In the genomic region with DNA sequence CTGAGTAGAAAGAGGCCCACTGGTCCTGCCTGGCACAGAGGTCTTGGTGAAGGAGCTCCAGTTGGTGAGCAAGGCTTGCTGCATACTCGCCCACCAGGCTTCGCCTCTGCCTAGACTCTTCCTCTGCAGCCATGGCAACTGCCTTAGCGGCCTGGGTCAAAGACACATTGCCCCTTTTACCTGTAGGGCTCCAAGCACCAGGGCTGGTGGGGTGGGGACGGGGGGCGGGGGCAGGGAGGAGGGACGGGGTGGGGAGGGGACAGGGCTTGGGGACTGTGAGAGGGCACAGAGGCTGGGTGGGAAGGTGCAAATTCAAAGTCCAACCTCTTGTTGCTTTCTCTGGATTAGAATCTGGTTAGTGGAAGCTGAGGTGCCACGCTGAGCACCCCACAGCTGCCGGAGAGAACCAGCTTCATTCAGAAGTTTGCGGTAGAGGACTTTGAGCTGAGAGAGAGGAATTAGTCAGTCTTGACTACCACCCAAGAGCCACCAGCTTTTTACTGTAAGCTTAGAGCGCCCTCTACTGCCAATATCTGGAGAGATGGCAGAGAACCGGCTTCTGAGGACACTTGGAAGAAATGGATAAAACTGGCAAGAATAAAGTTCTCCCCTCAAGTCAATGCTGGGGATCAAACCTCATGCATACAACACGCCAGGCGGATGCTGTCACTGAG, we compare ENCODE assay signal across 9 mouse cellular contexts. TPM values are rescaled to one million over a fixed set of nuclear protein-coding genes. Genes with fewer than 3 reads are reported as not detected.
DNase-seq lines count a peak whose midpoint lies in the region; ATAC-seq and TF ChIP-seq lines count a peak whose summit lies in the region.
"Had no signal": no experiment of that assay in that cellular context is flagged by ENCODE, and none has a peak within 500 bp of the region (broad histone marks: within the 10 kb centered on the region; RNA-seq: fewer than 3 reads in every experiment).

No protein-coding gene starts in this region.

- ATAC-seq in limb, embryonic 11.5 days (ENCODE audit: insufficient number of reproducible peaks, low FRiP score, low TSS enrichment, low read depth), result no peak
- peak; percentile 62 for ATAC-seq in midbrain, postnatal 0 days (ENCODE audit: low FRiP score)

- H3K27me3 ChIP-seq in embryonic facial prominence, embryonic 10.5 days (replicated peaks; ENCODE audit: low read depth, poor library complexity, severe bottlenecking), result peaks cover 24% of the 10 kb centered on the region
- H3K27me3 ChIP-seq in limb, embryonic 11.5 days (ENCODE audit: control insufficient read depth, insufficient read depth, low read length), result no peaks in the 10 kb centered on the region
- no peaks in the 10 kb centered on the region for H3K27me3 ChIP-seq in midbrain, postnatal 0 days (ENCODE audit: insufficient read depth, low read length)

- peak; percentile 90 for TF ChIP-seq CTCF in midbrain, postnatal 0 days (IDR thresholded peaks at IDR 0.05)

- peak; percentile 64 to 67 for DNase-seq in B cell, adult 2 months
- peak; percentile 51 to 88 for DNase-seq in adrenal gland, adult (ENCODE audit: inconsistent age in 2 of 2, low spot score in 1 of 2)
- peak; percentile 73 for DNase-seq in embryonic facial prominence, embryonic 10.5 days (ENCODE audit: low spot score)
- peak; percentile 16 to 38 for DNase-seq in heart, adult 9 months (ENCODE audit: low spot score in 2 of 2)
- peak; percentile 33 to 68 for DNase-seq in kidney, adult 8-10 months
- peak; percentile 86 for DNase-seq in limb, embryonic 11.5 days (ENCODE audit: low spot score)
- peak; percentile 91 for DNase-seq in midbrain, postnatal 0 days (ENCODE audit: low spot score)
- DNase-seq in testis, postnatal 10 days (ENCODE audit: low spot score), result peak; percentile 74

- peak overlapping the region; percentile 38; the same call in 1 of the 2 replicates for H3K4me3 ChIP-seq in embryonic facial prominence, embryonic 10.5 days
- H3K4me3 ChIP-seq in limb, embryonic 11.5 days (ENCODE audit: low read depth, low read length), result no peak overlapping the region
- H3K4me3 ChIP-seq in midbrain, postnatal 0 days (ENCODE audit: low read depth, low read length), result no peak overlapping the region

- H3K4me1 ChIP-seq in embryonic facial prominence, embryonic 10.5 days, result peaks cover 17% of the 10 kb centered on the region
- peaks cover under 1% of the 10 kb centered on the region; the same call in 1 of the 2 replicates for H3K4me1 ChIP-seq in limb, embryonic 11.5 days (ENCODE audit: control insufficient read depth, insufficient read depth, low read length)
- H3K4me1 ChIP-seq in midbrain, postnatal 0 days (ENCODE audit: insufficient read depth, low read length), result no peaks in the 10 kb centered on the region

- no peaks in the 10 kb centered on the region for H3K36me3 ChIP-seq in embryonic facial prominence, embryonic 10.5 days (replicated peaks)
- H3K36me3 ChIP-seq in limb, embryonic 11.5 days (ENCODE audit: control insufficient read depth, insufficient read depth, low read length), result no peaks in the 10 kb centered on the region
- no peaks in the 10 kb centered on the region for H3K36me3 ChIP-seq in midbrain, postnatal 0 days (ENCODE audit: insufficient read depth, low read length)

- H3K9ac ChIP-seq in limb, embryonic 11.5 days (ENCODE audit: low read length), result no peak overlapping the region
- no peak overlapping the region for H3K9ac ChIP-seq in midbrain, postnatal 0 days (replicated peaks; ENCODE audit: low read length, poor library complexity, severe bottlenecking)

- 18% methylated on average over 13 of the region's 13 CpGs for WGBS in embryonic facial prominence, embryonic 10.5 days
- WGBS in limb, embryonic 11.5 days, result 16% methylated on average over 12 of the region's 13 CpGs
- 19% methylated on average over 13 of the region's 13 CpGs for WGBS in midbrain, postnatal 0 days

- H3K4me2 ChIP-seq in limb, embryonic 11.5 days (ENCODE audit: low read depth, severe bottlenecking), result peak overlapping the region; percentile 24; the same call in 1 of the 2 replicates
- H3K4me2 ChIP-seq in midbrain, postnatal 0 days (ENCODE audit: low read depth, low read length, poor library complexity, severe bottlenecking), result no peak overlapping the region

- no peaks in the 10 kb centered on the region for H3K9me3 ChIP-seq in embryonic facial prominence, embryonic 10.5 days
- no peaks in the 10 kb centered on the region for H3K9me3 ChIP-seq in limb, embryonic 11.5 days (ENCODE audit: control insufficient read depth, low read length)
- H3K9me3 ChIP-seq in midbrain, postnatal 0 days (ENCODE audit: low read length), result no peaks in the 10 kb centered on the region

- H3K27ac ChIP-seq in embryonic facial prominence, embryonic 10.5 days (replicated peaks), result peak overlapping the region; percentile 48; the same call in 1 of the 2 replicates
- no peak overlapping the region for H3K27ac ChIP-seq in limb, embryonic 11.5 days (replicated peaks; ENCODE audit: low read depth, low read length)
- no peak overlapping the region for H3K27ac ChIP-seq in midbrain, postnatal 0 days (ENCODE audit: low read depth, low read length)

RNA-seq across cellular contexts. Expression of a gene that starts 13.1 kb away (rescaled TPM):
- 0.01 TPM in 2 replicates for polyA plus RNA-seq in embryonic facial prominence, embryonic 10.5 days (2016; fragmentation: Nextera tagmentation; extraction: Ambion mirVana)
- 0.01 TPM in 1 of 2 replicates, not detected in the other for polyA plus RNA-seq in limb, embryonic 11.5 days (2014; fragmentation: Nextera tagmentation; extraction: Ambion mirVana)
- not detected in 2 replicates for total RNA-seq in midbrain, postnatal 0 days (2014; rRNA removed)
- polyA plus RNA-seq in midbrain, postnatal 0 days (2015; fragmentation: Nextera tagmentation; extraction: Ambion mirVana), result not detected in 2 replicates
- total RNA-seq: gastrocnemius, postnatal 36 days had no signal

RNA-seq across cellular contexts. Expression of a gene that starts 50.3 kb away (rescaled TPM):
- not detected in 2 replicates for polyA plus RNA-seq in embryonic facial prominence, embryonic 10.5 days (2016; fragmentation: Nextera tagmentation; extraction: Ambion mirVana)
- polyA plus RNA-seq in limb, embryonic 11.5 days (2014; fragmentation: Nextera tagmentation; extraction: Ambion mirVana), result not detected in 2 replicates
- total RNA-seq in midbrain, postnatal 0 days (2014; rRNA removed), result not detected in 2 replicates
- polyA plus RNA-seq in midbrain, postnatal 0 days (2015; fragmentation: Nextera tagmentation; extraction: Ambion mirVana), result 0.47 and 0.80 TPM in 2 replicates
- total RNA-seq: gastrocnemius, postnatal 36 days had no signal

Comparison
In these comparisons a context has a peak if more than half of its experiments do, and no peak if none do; other contexts are left out.
1. DNase-seq: peak in every context shown above with its lines; median percentile 91 in midbrain, postnatal 0 days; 86 in limb, embryonic 11.5 days; 74 in testis, postnatal 10 days; 73 in embryonic facial prominence, embryonic 10.5 days; 70 in adrenal gland, adult; 66 in B cell, adult 2 months; 50 in kidney, adult 8-10 months; 27 in heart, adult 9 months.